18 mouse cellular contexts compared by ENCODE assay signal in the genomic region with DNA sequence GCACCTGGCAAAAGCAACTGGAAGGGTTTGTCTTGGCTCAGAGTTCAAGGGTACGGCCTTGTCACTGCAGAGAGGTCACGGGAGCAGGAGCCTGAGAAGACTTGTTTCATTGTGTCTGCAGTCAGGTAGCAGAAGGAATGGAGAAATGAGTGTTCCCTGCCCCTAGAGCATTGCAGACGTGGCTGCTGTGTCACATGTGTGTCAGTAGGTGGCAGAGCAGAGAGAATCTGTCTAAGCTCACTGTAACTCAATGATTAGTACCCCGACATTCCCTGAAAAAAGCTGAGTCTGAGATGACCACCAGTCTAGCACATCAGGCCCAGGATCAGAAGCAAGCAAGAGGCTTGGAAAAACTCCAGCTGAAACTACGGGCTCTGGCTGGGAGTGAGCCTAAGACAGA.
DNase-seq lines count a peak whose midpoint lies in the region; ATAC-seq and TF ChIP-seq lines count a peak whose summit lies in the region.
"Had no signal": no experiment of that assay in that cellular context is flagged by ENCODE, and none has a peak within 500 bp of the region (broad histone marks: within the 10 kb centered on the region; RNA-seq: fewer than 3 reads in every experiment).

No protein-coding gene starts in this region.

- no peak overlapping the region for H3K9ac ChIP-seq in kidney, embryonic 14.5 days (ENCODE audit: low read depth, low read length)
- H3K9ac ChIP-seq in lung, embryonic 14.5 days: no peak overlapping the region
- H3K9ac ChIP-seq: embryonic facial prominence, embryonic 12.5 days; heart, embryonic 12.5 days; lung, embryonic 15.5 days; neural tube, embryonic 15.5 days had no signal

- H3K27ac ChIP-seq in kidney, embryonic 14.5 days (ENCODE audit: low read depth, low read length): no peak overlapping the region
- no peak overlapping the region for H3K27ac ChIP-seq in lung, embryonic 14.5 days (ENCODE audit: low read depth)
- H3K27ac ChIP-seq in cortical plate, adult 2 months (ENCODE audit: insufficient read depth, low read length): no peak overlapping the region
- H3K27ac ChIP-seq: embryonic facial prominence, embryonic 12.5 days; limb, embryonic 10.5 days; lung, embryonic 15.5 days; neural tube, embryonic 15.5 days had no signal

- H3K9me3 ChIP-seq in kidney, embryonic 14.5 days (ENCODE audit: control insufficient read depth, low read length): no peaks in the 10 kb centered on the region
- no peaks in the 10 kb centered on the region for H3K9me3 ChIP-seq in lung, embryonic 14.5 days (ENCODE audit: low read depth, low read length)
- H3K9me3 ChIP-seq: embryonic facial prominence, embryonic 12.5 days; heart, embryonic 12.5 days; limb, embryonic 10.5 days; lung, embryonic 15.5 days; neural tube, embryonic 15.5 days had no signal

- H3K4me1 ChIP-seq in kidney, embryonic 14.5 days (ENCODE audit: control insufficient read depth, insufficient read depth, low read length): no peaks in the 10 kb centered on the region
- H3K4me1 ChIP-seq in lung, embryonic 14.5 days (ENCODE audit: insufficient read depth): no peaks in the 10 kb centered on the region
- no peaks in the 10 kb centered on the region for H3K4me1 ChIP-seq in cortical plate, adult 2 months (ENCODE audit: control insufficient read depth, insufficient read depth, low read length)
- H3K4me1 ChIP-seq: embryonic facial prominence, embryonic 12.5 days; limb, embryonic 10.5 days; lung, embryonic 15.5 days; neural tube, embryonic 15.5 days had no signal

- H3K27me3 ChIP-seq in kidney, embryonic 14.5 days (ENCODE audit: control insufficient read depth, insufficient read depth, low read length): no peaks in the 10 kb centered on the region
- no peaks in the 10 kb centered on the region for H3K27me3 ChIP-seq in lung, embryonic 14.5 days (ENCODE audit: insufficient read depth, low read length)
- H3K27me3 ChIP-seq: embryonic facial prominence, embryonic 12.5 days; lung, embryonic 15.5 days; neural tube, embryonic 15.5 days had no signal

- TF ChIP-seq CTCF in lung, embryonic 14.5 days (IDR thresholded peaks at IDR 0.05; ENCODE audit: low read depth): peak; percentile 45
- TF ChIP-seq CTCF in cortical plate, adult 2 months (IDR thresholded peaks at IDR 0.05; ENCODE audit: extremely low read depth, insufficient read depth, low read length): 0 out of 2 replicates have a peak, but pooled peaks have one; percentile 6

- H3K4me3 ChIP-seq in kidney, embryonic 14.5 days (ENCODE audit: low read length): no peak overlapping the region
- H3K4me3 ChIP-seq in lung, embryonic 14.5 days (ENCODE audit: low read depth, low read length): no peak overlapping the region
- no peak overlapping the region for H3K4me3 ChIP-seq in cortical plate, adult 2 months (ENCODE audit: insufficient read depth, low read length)
- H3K4me3 ChIP-seq: embryonic facial prominence, embryonic 12.5 days; heart, embryonic 12.5 days; limb, embryonic 10.5 days; lung, embryonic 15.5 days; neural tube, embryonic 15.5 days had no signal

- no peak for TF ChIP-seq POLR2A in cortical plate, adult 2 months (IDR thresholded peaks at IDR 0.05; ENCODE audit: extremely low read depth, insufficient read depth, low read length)

- WGBS in kidney, embryonic 14.5 days: 74% methylated on average over 5 of the region's 5 CpGs
- 72% methylated on average over 5 of the region's 5 CpGs for WGBS in lung, embryonic 14.5 days

- no peak overlapping the region for H3K4me2 ChIP-seq in kidney, embryonic 14.5 days (replicated peaks; ENCODE audit: low read depth, low read length)
- H3K4me2 ChIP-seq in lung, embryonic 14.5 days: no peak overlapping the region
- H3K4me2 ChIP-seq: embryonic facial prominence, embryonic 12.5 days; heart, embryonic 12.5 days; lung, embryonic 15.5 days; neural tube, embryonic 15.5 days had no signal

- DNase-seq in kidney, adult 11 months: peak; percentile 30
- DNase-seq in lung, embryonic 14.5 days: peak; percentile 39
- DNase-seq in lung, postnatal 36 days: no peak
- peak; percentile 25 for DNase-seq in ES-CJ7 (ENCODE audit: low read depth, low spot score)
- no peak for DNase-seq in frontal cortex, postnatal 36 days (ENCODE audit: low spot score in 2 of 2)
- DNase-seq: adrenal gland, postnatal 10 days; cerebellum, postnatal 25 days; gastrocnemius, postnatal 36 days; kidney, postnatal 36 days; thymus, postnatal 14 days had no signal

- ATAC-seq in kidney, embryonic 14.5 days (ENCODE audit: low FRiP score, low TSS enrichment): no peak
- ATAC-seq in lung, embryonic 14.5 days (ENCODE audit: insufficient read depth): no peak
- ATAC-seq: inflammation-experienced regulatory T-cells, adult 6 months had no signal

- H3K36me3 ChIP-seq in kidney, embryonic 14.5 days (ENCODE audit: control insufficient read depth, insufficient read depth, low read length): no peaks in the 10 kb centered on the region
- H3K36me3 ChIP-seq in lung, embryonic 14.5 days (ENCODE audit: insufficient read depth): no peaks in the 10 kb centered on the region
- H3K36me3 ChIP-seq: embryonic facial prominence, embryonic 12.5 days; heart, embryonic 12.5 days; limb, embryonic 10.5 days; lung, embryonic 15.5 days; neural tube, embryonic 15.5 days had no signal

Comparison
In these comparisons a context has a peak if more than half of its experiments do, and no peak if none do; other contexts are left out.
1. DNase-seq: peak in kidney, adult 11 months (single experiment), lung, embryonic 14.5 days (single experiment) and ES-CJ7 (single experiment); none in lung, postnatal 36 days (single experiment) and frontal cortex, postnatal 36 days (0 of 2).